Mouse (Mus musculus): ENCODE results near the gene Mcemp1.

The Mcemp1 gene

DNA sequence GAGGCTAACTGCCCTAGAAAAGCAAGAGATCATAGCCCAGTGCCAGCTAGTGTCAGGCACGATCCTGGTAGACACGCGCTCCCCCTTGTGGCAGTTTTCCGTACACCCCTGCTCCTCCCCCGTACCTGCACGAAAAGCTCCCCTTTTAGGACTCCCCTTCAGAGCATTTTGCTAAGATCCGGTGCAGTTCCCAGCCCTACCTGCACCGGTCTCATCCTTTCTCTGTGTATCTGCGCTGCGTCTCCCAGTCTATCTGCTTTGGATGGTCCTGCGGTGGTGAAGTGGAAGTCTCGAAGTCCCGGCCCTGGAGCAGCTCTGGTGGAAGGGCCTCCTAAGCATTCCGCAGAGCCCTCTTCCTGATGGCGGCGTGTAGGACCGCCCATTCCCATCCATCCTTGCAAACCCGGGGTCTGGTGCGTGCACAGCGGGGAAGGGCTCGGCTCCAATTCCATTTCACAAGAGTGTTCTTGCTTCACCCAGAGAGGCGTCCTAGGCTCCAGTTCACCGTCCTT, 6.5 kb downstream of the Mcemp1 start, which contains the start of gene Fcor:
TSS of gene Fcor (minus strand) at position 383 of the 512 bp plus-strand sequence.
- peak; percentile 96 for DNase-seq (ENCODE audit: low read depth, low spot score)

GRCm38 (mm10) chr8:3674671-3675070, 9.1 kb downstream of the Mcemp1 start:
- no peak for DNase-seq (ENCODE audit: low read depth, low spot score)

DNA sequence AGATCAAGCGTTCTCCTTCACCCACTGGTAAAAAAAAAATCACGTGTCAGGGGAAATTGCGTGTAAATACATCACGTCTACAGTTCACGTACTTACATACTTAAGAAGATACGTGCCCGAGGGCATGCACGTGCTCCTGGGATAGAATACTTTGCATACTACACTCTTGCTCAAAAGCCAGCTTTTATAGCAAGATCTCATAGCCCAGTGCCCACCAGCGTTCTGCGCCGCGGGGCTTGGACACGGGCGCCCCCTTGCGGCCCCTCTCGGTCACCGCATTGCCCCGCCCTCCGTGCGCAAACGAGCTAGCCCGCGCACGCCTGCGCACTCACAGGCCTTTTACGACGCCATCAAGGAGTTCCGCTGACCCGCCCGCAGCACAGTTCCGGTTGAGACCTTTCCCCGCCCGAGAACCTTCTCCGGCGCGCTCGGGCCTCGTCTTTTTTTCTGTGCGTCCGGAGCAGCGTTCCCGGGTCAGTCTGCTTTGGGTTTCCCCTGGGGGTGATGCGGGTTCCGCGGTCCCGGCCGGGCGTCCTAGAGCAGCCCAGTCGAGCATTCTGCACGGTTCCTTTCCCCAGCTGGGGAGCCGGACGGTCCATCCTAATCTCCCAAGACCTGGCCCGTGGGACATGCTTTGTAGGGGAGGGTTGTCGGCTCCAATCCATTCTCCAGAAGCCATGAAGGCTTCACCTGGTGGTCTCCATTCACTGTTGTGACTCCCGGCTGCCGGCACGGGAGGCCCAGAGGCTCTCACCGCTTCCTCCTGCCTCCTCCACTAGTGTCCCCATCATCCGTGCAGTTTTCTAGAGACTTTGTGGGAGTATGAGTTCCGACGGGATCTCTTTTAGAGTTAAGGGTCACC, 10.8 kb downstream of the Mcemp1 start, which contains the start of gene Trappc5:
TSS of gene Trappc5 (plus strand) at position 169 of the 862 bp plus-strand sequence.
- DNase-seq (ENCODE audit: low read depth, low spot score): peak; percentile 98

DNA sequence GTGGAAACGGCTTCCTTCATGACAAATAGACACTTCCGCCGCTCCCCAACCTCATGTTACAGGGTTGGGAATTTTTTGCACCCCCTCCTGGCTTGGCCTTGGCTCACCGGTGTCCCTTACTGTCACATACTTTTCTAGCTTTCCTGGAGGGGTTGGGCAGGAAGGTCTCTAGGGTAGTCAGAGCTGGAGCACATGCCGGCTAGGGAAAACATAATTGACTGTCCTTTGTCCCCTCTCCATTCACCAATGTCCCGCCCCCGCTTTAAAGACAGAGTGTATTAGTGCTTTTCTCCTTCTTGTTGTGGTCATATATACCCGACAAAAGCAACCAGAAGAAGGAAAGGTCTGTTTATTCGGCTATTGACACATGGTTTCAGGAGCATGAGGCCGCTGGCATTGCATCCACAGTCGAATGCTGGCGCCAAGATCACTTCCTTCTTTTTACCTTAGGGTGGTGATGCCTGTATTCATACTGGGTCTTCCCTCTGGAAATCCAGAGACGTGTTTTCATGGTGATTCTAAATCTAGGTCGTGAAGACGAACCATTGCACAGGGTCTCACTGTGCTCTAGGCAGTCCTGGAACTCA, 11.5 kb downstream of the Mcemp1 start:
- no peak for DNase-seq (ENCODE audit: low read depth, low spot score)

GRCm38 (mm10) chr8:3678831-3679230, 13.3 kb downstream of the Mcemp1 start:
- peak; percentile 51 for DNase-seq (ENCODE audit: low read depth, low spot score)

DNA sequence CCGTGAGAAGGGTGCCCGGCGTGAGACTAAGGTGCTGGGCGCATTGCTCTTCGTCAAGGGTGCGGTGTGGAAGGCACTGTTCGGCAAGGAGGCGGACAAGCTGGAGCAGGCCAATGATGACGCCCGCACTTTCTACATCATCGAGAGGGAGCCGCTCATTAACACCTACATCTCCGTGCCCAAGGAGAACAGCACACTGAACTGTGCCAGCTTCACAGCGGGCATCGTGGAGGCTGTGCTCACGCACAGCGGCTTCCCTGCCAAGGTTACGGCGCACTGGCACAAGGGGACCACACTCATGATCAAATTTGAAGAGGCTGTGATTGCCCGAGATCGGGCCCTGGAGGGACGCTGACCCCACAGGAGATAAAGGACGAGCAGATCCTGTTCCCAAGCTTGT, 13.7 kb downstream of the Mcemp1 start:
- no peak for DNase-seq (ENCODE audit: low read depth, low spot score)

GRCm38 (mm10) chr8:3679656-3680055, 14.1 kb downstream of the Mcemp1 start:
- no peak for DNase-seq (ENCODE audit: low read depth, low spot score)

GRCm38 (mm10) chr8:3682435-3682834, 16.9 kb downstream of the Mcemp1 start:
- no peak for DNase-seq (ENCODE audit: low read depth, low spot score)

DNA sequence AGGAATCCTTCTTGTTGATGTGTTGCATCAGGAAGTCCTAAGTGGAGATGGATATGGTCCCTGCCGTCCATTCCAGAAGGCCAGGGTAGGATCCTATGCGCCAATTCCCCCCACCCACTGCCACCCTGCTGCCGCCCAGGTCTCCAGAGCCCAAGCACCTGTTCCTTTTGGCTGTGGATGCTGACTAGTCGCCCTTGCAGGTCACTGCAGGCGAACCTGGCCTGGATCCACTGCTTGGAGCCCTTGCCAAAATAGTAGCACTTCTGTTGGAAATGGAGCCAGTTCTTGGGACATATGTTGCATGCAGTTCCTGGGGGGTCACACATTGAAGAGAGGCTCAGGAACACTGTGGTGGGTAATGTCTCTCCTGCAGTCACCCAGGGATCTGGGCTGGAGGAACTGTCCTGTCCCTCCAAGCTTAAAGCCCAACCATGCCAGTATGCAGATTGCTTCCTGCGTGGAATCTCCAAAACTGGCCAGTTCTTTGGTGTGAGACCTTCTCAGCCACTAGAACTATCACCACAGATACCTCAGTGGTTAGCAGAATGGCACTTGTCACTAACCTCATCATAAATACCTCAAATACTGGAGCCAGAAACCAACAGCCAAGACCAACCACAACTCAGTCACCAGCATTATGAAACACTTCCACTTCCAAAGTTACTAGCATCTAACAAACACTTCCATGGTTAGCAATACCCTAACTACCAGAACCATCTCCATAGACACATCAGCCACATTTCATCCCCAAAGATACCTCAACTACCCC, 18.0 kb downstream of the Mcemp1 start:
- no peak for DNase-seq (ENCODE audit: low read depth, low spot score)

DNA sequence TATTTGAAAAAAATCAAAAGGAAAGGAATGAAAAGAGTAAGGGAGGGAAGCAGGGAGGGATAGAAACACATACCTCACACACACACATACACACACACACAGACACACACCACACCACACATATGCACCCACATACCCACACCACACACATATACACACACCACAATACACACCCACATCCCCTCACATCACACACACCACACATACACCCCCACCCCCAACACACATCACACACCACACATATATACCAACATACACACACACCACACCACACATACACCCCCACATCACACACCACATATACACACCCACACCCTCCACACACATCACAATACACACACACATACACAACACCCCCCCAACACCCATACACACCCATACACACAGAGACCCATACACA, 19.0 kb downstream of the Mcemp1 start:
- DNase-seq (ENCODE audit: low read depth, low spot score): no peak

DNA sequence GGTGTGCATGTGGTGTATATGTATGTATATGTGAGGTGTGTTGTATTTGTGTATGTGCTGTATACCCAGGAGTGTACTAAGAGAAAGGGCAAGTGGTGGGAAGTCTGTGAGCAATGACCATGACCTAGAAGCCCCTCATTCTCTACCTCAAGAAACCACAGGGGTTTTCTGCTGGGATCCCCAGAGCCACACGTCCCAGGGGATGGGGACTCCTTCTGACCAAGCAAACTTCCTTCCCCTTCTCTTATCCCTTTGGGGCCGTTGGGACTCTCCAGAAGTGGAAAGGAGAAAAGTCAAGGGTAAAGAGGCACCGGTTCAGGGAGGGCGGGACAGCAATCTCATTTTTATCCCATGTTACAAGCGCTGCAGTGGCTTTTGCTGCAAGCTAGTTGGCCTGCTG, 19.9 kb downstream of the Mcemp1 start:
- DNase-seq (ENCODE audit: low read depth, low spot score): no peak

GRCm38 (mm10) chr8:3687537-3687936, 22.0 kb downstream of the Mcemp1 start:
- no peak for DNase-seq (ENCODE audit: low read depth, low spot score)

GRCm38 (mm10) chr8:3690774-3691173, 25.2 kb downstream of the Mcemp1 start:
- DNase-seq (ENCODE audit: low read depth, low spot score): no peak

DNA sequence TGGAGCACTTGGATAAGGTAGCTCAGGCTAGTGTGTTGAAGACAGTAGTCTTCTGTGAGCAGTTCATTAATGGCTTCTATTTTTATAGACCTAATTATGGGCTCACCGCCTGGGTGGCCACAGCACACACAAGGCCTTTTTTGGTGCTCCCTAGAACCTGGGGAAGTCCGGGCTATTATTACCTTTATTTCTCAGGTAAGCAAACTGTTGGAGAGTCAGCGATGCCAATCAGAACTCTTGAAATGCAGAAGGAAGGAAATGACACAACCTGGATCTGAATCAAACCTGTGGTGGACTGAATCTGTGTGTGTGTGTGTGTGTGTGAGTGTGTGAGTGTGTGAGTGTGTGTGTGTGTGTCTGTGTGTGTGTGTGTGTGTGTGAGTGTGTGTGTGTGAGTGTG, 28.6 kb downstream of the Mcemp1 start, which contains the start of gene Fcer2a:
TSS of gene Fcer2a (minus strand) at position 55 of the 400 bp plus-strand sequence.
- DNase-seq (ENCODE audit: low read depth, low spot score): no peak

- no peak for DNase-seq (ENCODE audit: low read depth, low spot score)
Measured at GRCm38 (mm10) chr8:3701491-3701890, 35.9 kb downstream of the Mcemp1 start.

DNA sequence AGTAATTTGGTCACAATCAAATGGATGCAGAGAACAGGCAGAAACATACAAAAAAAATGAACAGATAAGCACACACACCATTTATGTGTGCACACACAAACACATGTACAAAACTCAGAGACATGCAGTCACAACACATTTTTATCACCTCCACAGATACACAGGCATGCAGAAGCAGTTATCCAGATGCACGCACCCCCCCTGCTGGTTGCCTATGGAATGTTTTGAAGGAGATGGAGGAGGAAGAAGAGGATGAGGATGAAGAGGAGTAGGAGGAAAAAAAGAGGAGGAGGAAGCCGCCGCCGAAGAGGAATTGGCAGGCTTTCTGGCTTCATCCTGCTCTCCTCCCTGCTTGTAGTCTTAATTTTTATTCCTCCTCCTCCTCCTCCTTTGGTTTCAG, 40.2 kb downstream of the Mcemp1 start:
- no peak for DNase-seq (ENCODE audit: low read depth, low spot score)

GRCm38 (mm10) chr8:3707611-3708010, 42.1 kb downstream of the Mcemp1 start:
- no peak for DNase-seq (ENCODE audit: low read depth, low spot score)

- DNase-seq (ENCODE audit: low read depth, low spot score): no peak
Measured at GRCm38 (mm10) chr8:3710312-3710711, 44.8 kb downstream of the Mcemp1 start.

GRCm38 (mm10) chr8:3711646-3712045, 46.1 kb downstream of the Mcemp1 start:
- DNase-seq (ENCODE audit: low read depth, low spot score): no peak

- no peak for DNase-seq (ENCODE audit: low read depth, low spot score)
Measured at GRCm38 (mm10) chr8:3717321-3717954, 51.9 kb downstream of the Mcemp1 start.

GRCm38 (mm10) chr8:3718559-3718958, 53.0 kb downstream of the Mcemp1 start:
- peak; percentile 89 for DNase-seq (ENCODE audit: low read depth, low spot score)
